Mouse (Mus musculus): ENCODE data around the gene Tcta. TPM values are rescaled to one million over a fixed set of nuclear protein-coding genes. Genes with fewer than 3 reads are reported as not detected.

Gene Tcta
- total and polyA plus RNA-seq, 3 experiments = 3.0 to 8.7 (median 7.3) TPM

- Histone ChIP-seq H3K9me3 (replicated peaks; ENCODE audit: low read length) (no peaks in the 10 kb centered on the region), H3K4me1 (ENCODE audit: control insufficient read depth in 1 of 2, insufficient read depth in 2 of 2) (no peaks in the 10 kb centered on the region), H3K27ac (ENCODE audit: insufficient read depth, low read depth) (no peak overlapping the region), H3K4me3 (replicated peaks in 1 of 3; ENCODE audit: low read depth in 2 of 3, low read length in 2 of 3, poor library complexity in 1 of 3) (no peak overlapping the region), H3K27me3 (replicated peaks) (no peaks in the 10 kb centered on the region), H3K9ac (ENCODE audit: insufficient read depth, low read depth) (no peak overlapping the region), H3K4me2 (ENCODE audit: insufficient read depth, low read depth, poor library complexity, severe bottlenecking) (no peak overlapping the region), H3K79me2 (replicated peaks; ENCODE audit: control insufficient read depth, extremely low read depth, insufficient read depth, poor library complexity, severe bottlenecking) (peaks cover 76% of the 10 kb centered on the region), H3K36me3 (replicated peaks in 1 of 2; ENCODE audit: control insufficient read depth in 1 of 2, insufficient read depth in 1 of 2, low read length in 1 of 2) (peaks cover 42 to 75% of the 10 kb centered on the region in 2 experiments)
- no peak for DNase-seq (ENCODE audit: extremely low read depth)
- TF ChIP-seq CHD1 (IDR thresholded peaks at IDR 0.05; ENCODE audit: low read depth, low read length) = no peak
- TF ChIP-seq CTCF (conservative IDR thresholded peaks at IDR 0.05 in 1 of 2, IDR thresholded peaks at IDR 0.05 in 1 of 2; ENCODE audit: low read depth in 2 of 2, low read length in 2 of 2) = no peak
- no peak for TF ChIP-seq RAD21 (IDR thresholded peaks at IDR 0.05; ENCODE audit: low read depth, low read length)
- no peak for TF ChIP-seq JUND (conservative IDR thresholded peaks at IDR 0.05; ENCODE audit: low read depth, low read length)
- TF ChIP-seq JUN (IDR thresholded peaks at IDR 0.05; ENCODE audit: insufficient read depth, low read depth, low read length) = no peak
- TF ChIP-seq USF1 (IDR thresholded peaks at IDR 0.05; ENCODE audit: low read depth, low read length) = no peak
- no peak for TF ChIP-seq TCF12 (IDR thresholded peaks at IDR 0.05; ENCODE audit: low read depth, low read length)
- TF ChIP-seq SMC3 (IDR thresholded peaks at IDR 0.05; ENCODE audit: low read depth, low read length) = no peak
- no peak for TF ChIP-seq USF2 (conservative IDR thresholded peaks at IDR 0.05; ENCODE audit: low read depth, low read length)
- no peak for TF ChIP-seq ELF1 (IDR thresholded peaks at IDR 0.05; ENCODE audit: low read depth, low read length)
- TF ChIP-seq NRF1 (IDR thresholded peaks at IDR 0.05; ENCODE audit: low read depth, low read length) = no peak
- in situ Hi-C loops (cut with MboI; ENCODE audit: low pct_ligation_motif_present, low pct_unique_long_range_greater_than_20kb, low sequenced_read_pairs) = no loop called here
- dilution Hi-C loops (cut with MboI; ENCODE audit: extremely low pct_ligation_motif_present, extremely low pct_unique_long_range_greater_than_20kb, low sequenced_read_pairs) = no loop called here
Observed at GRCm38 (mm10) chr9:108325811-108326210, 19.9 kb upstream of the Tcta start.

- no peaks in the 10 kb centered on the region for H3K4me1 ChIP-seq (ENCODE audit: control insufficient read depth in 1 of 2, insufficient read depth in 2 of 2)
Observed at GRCm38 (mm10) chr9:108324784-108325183, 18.8 kb upstream of the Tcta start.

More at GRCm38 (mm10) chr9:108324784-108325183, 18.8 kb upstream of the Tcta start:
- dilution Hi-C loops (cut with MboI; ENCODE audit: extremely low pct_ligation_motif_present, extremely low pct_unique_long_range_greater_than_20kb, low sequenced_read_pairs) = no loop called here
- DNase-seq (ENCODE audit: extremely low read depth) = no peak
- TF ChIP-seq CHD2 (IDR thresholded peaks at IDR 0.05; ENCODE audit: low read length) (no peak), KAT2A (IDR thresholded peaks at IDR 0.05; ENCODE audit: insufficient replicate concordance, low read length) (no peak), NRF1 (IDR thresholded peaks at IDR 0.05; ENCODE audit: low read depth, low read length) (no peak), CHD1 (IDR thresholded peaks at IDR 0.05; ENCODE audit: low read depth, low read length) (no peak), ZMIZ1 (IDR thresholded peaks at IDR 0.05; ENCODE audit: low read depth, low read length) (no peak), POLR2AphosphoS2 (IDR thresholded peaks at IDR 0.05; ENCODE audit: low read depth, low read length) (no peak), USF1 (IDR thresholded peaks at IDR 0.05; ENCODE audit: low read depth, low read length) (no peak), TBP (conservative IDR thresholded peaks at IDR 0.05; ENCODE audit: low read depth, low read length) (no peak), MXI1 (IDR thresholded peaks at IDR 0.05; ENCODE audit: low read depth, low read length) (no peak), ZNF384 (IDR thresholded peaks at IDR 0.05; ENCODE audit: low read depth, low read length) (no peak), HCFC1 (IDR thresholded peaks at IDR 0.05; ENCODE audit: low read depth, low read length) (no peak), SIN3A (IDR thresholded peaks at IDR 0.05; ENCODE audit: low read length) (no peak), ZKSCAN1 (IDR thresholded peaks at IDR 0.05; ENCODE audit: borderline replicate concordance, low read depth, low read length) (no peak), MAFK (IDR thresholded peaks at IDR 0.05; ENCODE audit: insufficient replicate concordance, low read length) (no peak), TCF12 (IDR thresholded peaks at IDR 0.05; ENCODE audit: low read depth, low read length) (no peak)
- H3K36me3 ChIP-seq (replicated peaks in 1 of 2; ENCODE audit: control insufficient read depth in 1 of 2, insufficient read depth in 1 of 2, low read length in 1 of 2) = peaks cover 37 to 72% of the 10 kb centered on the region in 2 experiments
- in situ Hi-C loops (cut with MboI; ENCODE audit: low pct_ligation_motif_present, low pct_unique_long_range_greater_than_20kb, low sequenced_read_pairs) = no loop called here
- H3K79me2 ChIP-seq (replicated peaks; ENCODE audit: control insufficient read depth, extremely low read depth, insufficient read depth, poor library complexity, severe bottlenecking) = peaks cover 86% of the 10 kb centered on the region
- H3K27ac ChIP-seq (ENCODE audit: insufficient read depth, low read depth) = no peak overlapping the region
- H3K27me3 ChIP-seq (replicated peaks) = no peaks in the 10 kb centered on the region
- no peak overlapping the region for H3K9ac ChIP-seq (ENCODE audit: insufficient read depth, low read depth)
- no peak overlapping the region for H3K4me2 ChIP-seq (ENCODE audit: insufficient read depth, low read depth, poor library complexity, severe bottlenecking)
- no peak overlapping the region for H3K4me3 ChIP-seq (replicated peaks in 1 of 3; ENCODE audit: low read depth in 2 of 3, low read length in 2 of 3, poor library complexity in 1 of 3)
- no peaks in the 10 kb centered on the region for H3K9me3 ChIP-seq (replicated peaks; ENCODE audit: low read length)
